Mouse (Mus musculus) heart, postnatal 36 days (tissue): ENCODE data around the gene Aff3. TPM values are rescaled to one million over a fixed set of nuclear protein-coding genes. Genes with fewer than 3 reads are reported as not detected.
A peak's percentile ranks its signal among the peaks of the same experiment; 100 is the strongest.

Source experiments
- DNase-seq, 2 experiments: peaks; one replicate each; pipeline ENCODE4 v3.0.0; 2021 to 2022
- intact Hi-C: fragments of 180-260 bp; cut with DNase I; formaldehyde crosslinking; loops from one replicate; pipeline ENCODE4 v1.15.1; 2025
- total RNA-seq, 2 experiments: library from RNA; stranded (reverse); gene quantifications; 2 replicates each; pipeline ENCODE4 v1.2.3; 2021

Gene Aff3
- total RNA-seq, 2 experiments from 2014 or later = 2.1 to 2.6 TPM

DNA sequence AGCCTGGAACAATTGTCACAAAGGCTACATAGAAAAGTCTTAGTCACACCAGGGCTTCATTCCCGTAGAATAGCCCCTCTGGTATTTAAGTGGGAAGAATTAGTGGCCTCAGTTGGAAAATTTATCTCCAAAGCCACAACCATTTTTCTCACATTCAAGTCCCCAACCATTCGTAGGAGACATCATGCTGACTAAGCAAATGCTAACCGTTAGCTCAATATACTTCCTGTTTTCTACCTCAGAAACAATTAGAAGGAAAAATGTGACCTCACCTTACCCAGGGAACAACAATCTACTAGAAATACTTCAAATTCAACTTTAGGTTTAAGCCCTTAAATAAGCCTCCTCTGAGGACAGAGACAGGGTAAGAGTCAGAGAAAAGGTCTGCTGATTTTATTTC is 256.5 kb downstream of the Aff3 start:
- DNase-seq = no peak
- intact Hi-C loops = no loop called here

DNA sequence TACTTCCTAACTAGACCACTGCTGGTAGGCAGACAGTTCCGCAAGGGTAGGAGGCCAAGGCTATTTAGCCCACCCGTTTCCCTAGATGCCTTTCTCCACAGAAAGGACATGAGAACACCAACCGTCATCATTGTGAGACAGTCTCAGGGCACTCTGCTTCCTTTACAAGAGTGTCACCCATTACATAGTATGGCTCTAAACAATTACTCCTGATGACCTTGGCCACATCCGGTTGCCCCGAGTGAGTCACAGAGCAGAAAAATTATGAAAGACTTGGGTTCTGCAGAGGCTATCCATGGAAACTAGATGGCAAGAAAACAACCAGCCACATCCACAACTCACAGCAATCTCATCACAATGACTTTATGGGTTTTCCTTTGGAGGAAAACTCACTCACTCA is 261.0 kb downstream of the Aff3 start:
- intact Hi-C loops = no loop called here
- DNase-seq = no peak

DNA sequence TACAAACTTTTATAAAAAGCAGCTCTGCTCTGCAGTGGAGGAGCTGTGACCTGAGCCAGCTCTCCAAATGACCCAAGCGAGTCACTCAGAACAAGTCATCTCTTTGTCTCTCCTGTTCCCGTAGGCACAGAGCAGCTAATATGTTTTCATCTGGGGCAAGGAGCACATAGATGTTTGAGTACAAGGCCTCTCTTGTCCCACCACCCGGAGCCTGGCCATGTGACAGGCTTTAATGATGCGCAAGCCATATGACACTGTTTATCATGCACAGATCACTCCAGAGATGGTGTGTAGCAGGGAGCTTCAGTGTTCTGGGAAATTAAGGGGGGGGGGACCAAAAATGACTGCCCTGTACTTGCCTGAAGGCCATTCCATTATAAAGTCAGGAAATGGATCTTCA is 262.9 kb downstream of the Aff3 start:
- DNase-seq = no peak
- intact Hi-C loops = no loop called here

DNA sequence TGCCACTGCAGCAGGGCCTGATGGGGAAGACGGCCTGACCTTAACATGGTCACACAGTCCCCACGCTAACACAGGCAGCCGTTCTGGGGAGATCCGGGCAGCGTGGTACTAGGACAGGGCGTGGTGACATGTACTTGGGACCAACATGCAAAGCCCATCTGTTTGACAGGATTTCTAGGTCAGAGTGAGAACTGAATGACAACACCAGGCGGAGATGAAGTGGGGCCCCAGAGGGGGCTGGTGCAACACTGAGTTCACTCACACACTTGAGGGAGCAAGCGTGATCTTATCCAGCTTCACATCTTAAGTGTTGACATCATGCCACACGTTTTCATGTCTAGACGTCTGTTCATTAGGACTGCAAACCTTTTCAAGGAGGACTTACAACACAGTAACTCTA is 265.5 kb downstream of the Aff3 start:
- intact Hi-C loops = no loop called here
- no peak for DNase-seq

DNA sequence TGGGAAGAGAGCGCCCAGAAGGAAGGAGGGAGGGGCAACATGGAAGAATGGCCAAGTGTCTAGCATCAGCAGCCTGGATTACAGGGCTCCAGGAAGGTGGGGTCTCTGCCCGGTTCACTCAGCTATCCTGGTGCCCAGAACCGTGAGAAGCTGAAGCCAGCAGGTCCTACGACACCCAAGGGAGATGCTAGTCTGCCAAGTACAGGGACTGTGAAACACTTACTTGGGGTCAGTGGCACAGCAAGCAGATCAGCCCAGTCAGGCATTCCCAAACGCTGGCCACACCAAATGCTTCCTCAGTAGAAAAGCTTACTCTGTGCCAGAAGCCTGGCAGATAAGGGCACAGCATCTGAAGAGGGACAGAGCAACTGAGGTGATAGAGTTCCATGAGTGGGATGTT is 266.2 kb downstream of the Aff3 start:
- no peak for DNase-seq
- intact Hi-C loops = no loop called here

DNA sequence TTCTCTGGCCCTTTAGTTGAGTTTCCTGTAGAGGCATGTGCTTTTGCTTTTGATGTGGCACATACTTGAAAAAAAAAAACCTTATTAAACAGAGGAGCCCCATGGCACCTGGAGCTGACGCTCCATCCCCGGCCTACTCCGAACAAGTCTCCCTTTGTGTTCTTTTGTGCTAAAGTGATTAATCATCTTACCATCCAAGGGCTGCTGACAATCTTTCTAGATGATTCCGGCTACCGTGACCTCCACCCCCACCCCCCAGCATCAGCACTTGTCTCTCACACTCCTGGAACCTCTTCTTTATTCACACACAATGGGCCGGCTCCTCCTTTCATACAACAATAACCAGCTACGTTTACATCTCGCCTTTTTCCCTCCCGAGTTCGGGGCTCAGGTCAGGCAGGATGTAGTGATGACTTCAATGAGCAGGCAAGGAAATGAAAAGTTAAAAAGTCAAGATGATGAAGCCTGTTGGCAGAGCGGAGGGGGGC is 269.5 kb downstream of the Aff3 start:
- no peak for DNase-seq
- intact Hi-C loops = no loop called here

DNA sequence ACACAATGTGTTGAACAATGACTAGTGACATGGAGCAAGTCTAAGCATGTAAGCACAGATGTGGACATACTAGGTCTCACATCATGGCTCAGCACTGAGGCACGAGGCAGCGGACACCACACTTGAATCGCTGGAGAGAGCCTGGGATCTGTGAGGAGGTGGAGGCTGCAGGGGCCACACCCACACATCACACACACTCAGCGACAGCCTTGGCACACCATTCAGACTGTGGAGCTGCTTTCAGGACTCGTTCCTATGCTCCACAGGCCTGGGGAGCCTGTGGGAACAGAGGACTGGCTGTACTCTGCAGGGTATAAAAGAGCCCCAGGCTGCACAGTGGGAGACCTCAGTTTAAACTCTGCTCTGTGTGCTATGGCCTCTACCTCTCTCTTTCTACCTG is 270.3 kb downstream of the Aff3 start:
- no peak for DNase-seq
- intact Hi-C loops = no loop called here

DNA sequence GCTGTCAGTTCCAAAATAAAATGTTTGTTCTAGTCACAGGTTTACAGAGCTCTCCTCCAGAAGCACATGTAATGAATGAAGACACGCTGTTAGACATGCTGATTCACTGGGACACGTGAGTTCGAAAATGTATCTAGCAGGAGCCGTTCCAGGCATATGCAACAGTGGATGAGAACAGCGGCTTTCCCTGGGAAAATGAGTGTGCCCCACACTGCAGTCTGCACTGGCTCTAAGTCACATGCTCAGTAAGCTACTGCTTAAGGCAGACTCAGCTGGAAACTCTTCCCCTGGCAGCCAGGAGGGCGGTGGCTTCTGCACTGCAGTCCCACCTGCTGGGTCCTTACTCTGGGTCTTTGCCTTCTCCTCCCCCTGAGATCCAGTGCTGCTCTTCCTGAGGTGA is 271.2 kb downstream of the Aff3 start:
- DNase-seq = no peak
- intact Hi-C loops = loop anchor here (1.0 to 2.0 kb wide), 4 partner anchors 168 to 394 kb away; no protein-coding TSS in a partner anchor

DNA sequence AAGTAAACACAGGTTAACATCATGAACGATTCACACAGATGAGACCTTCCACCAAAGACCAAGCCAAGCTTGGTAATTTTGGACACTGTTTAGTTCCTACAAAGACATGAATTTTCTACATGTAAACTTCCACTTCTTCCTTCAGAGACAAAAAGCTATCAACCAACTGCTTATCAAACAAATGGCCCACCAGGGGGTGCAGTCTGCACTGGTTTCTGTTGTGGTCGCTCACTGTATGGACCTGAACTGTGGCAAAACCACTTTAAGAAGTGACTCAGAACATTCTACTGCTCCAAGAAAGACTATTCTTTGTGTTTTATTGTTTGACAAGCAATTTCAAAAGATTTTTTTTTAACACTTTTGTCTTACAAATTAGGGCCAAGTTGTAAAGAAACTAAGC is 271.8 kb downstream of the Aff3 start:
- DNase-seq = peak; percentile 59 to 66
- intact Hi-C loops = loop anchor here (1.0 to 2.0 kb wide), 4 partner anchors 168 to 394 kb away; no protein-coding TSS in a partner anchor

DNA sequence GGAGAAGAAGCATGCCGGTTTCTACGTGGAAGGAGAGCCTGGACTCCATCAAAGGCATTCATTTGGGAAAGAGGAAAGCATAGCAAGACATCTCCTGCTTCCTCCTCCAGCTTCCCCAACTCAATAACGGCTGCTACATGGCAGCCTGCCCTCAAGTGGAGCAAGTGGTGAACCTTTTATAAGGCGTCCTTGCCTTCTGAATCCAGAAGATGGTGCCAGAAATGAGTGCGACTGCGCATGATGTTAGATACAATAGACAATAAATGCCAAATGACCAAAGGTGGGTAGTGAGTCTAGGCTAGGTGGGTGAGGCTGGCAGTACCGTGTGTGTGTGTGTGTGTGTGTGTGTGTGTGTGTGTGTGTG is 273.9 kb downstream of the Aff3 start:
- no peak for DNase-seq
- intact Hi-C loops = no loop called here

DNA sequence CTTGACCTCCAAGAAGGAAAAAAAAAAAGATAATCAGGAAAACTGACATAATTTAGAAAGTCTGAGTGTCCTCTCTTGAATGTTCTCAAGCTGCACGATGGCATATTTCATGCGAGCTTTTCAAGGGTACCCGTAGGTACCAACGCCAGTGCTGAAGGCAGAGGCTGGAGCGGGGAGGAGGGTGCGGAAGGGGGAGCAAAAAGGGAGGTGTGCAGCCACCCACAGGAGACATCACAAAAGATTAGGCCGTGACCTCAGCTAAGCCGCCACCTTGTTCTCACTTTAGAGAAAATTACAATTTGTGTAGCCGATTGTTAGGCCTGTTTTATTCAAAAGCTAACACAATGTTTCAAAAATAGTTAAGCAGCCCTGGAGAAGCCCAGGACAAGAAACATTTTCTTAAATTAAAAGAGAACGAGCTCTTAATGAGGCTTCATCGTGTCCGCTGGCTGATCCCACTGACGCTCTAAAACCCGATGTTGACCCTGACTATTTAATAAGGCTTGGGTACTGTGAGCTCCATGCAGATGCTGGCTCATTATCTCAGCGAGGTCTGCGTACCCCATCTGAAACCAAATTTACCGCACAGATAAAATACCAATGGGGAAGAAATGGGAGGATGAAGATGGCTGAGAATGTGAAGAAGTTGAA is 274.4 kb downstream of the Aff3 start:
- no peak for DNase-seq
- intact Hi-C loops = no loop called here

DNA sequence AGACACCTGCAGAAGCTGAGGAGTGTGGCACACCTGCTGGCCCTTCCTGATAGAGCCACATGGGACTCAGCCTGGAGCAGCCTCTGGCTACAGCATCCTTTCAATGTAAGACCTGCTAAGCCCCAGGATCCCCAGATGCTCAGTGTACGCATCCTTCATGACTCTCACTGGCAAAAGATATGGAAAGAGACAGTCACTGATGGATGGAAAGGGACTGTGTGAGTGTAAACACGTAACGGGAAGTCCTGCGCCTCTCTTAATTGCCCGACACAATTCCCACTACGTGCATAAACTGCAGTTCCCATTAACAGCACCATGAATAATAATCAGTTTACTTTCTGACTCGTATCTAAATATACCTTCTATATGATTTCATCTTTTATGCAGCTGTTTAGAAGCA is 275.2 kb downstream of the Aff3 start:
- intact Hi-C loops = no loop called here
- no peak for DNase-seq

DNA sequence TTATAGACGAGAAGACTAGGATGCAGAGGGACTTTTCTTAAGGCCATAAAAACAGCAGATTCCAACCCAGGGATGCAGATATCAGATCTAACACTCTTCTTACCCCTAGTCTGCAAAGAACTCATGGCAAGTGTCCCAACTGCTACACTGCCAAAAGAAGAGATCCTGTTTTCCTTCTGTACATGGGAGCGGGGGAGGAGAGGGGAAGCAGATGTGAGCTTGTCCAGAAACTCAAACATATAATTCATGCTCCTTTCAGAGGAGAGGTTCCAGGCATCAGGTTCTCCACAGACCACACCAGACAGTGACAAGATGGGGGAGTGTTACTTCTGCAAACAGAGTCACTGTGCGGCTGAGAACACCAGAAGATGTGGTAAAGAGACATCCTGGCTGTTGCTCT is 276.3 kb downstream of the Aff3 start:
- intact Hi-C loops = no loop called here
- DNase-seq = no peak

DNA sequence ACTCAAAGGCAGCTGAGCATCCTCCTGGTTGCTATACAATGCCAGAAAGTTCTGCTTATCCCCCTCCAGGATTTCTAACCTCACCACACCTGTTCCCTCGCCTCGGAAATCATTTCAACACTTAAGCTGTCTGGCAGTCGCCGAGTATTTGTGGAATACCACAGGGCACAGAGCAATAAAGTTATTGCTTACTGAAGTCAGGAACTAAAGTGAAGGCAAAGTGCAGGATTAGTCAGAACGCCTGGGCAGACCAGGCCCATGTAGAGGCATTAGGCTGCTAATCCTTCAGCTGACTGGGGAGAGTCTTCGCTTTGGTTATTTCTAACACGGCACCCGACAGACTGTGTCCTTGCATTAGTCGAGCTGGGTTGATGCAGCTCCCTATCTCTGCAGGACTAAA is 277.3 kb downstream of the Aff3 start:
- DNase-seq = no peak
- intact Hi-C loops = no loop called here

DNA sequence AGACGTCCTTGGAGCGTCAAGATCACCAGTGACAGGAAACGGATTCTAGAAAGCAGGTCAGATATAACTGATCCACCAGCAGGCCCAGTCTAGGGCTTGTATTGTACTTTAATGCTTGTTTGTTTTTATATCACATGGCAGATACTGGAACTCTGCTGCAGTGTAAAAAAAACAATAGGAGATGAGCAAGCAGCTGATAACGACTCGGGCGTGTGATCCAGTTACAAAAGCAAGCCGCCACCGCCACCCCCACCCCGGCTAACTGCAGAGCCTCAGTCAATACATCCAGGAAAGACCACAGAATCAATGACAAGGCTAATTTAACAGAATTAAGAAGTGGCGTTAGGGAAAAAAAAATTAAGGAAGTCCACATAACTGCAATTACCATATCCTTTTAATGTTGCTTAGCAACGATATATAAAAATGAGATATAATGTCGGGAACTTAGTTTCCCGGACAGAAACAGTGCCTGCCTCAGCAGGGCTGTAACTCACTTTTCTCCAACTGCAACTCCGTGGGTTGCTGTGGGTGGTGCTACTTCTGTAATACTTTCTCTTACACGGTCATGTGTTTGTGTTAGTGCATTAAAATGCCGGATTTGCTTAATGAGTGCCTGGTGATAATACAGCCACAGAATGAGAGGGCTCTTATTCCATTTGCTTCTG is 280.2 kb downstream of the Aff3 start:
- no peak for DNase-seq
- intact Hi-C loops = no loop called here

DNA sequence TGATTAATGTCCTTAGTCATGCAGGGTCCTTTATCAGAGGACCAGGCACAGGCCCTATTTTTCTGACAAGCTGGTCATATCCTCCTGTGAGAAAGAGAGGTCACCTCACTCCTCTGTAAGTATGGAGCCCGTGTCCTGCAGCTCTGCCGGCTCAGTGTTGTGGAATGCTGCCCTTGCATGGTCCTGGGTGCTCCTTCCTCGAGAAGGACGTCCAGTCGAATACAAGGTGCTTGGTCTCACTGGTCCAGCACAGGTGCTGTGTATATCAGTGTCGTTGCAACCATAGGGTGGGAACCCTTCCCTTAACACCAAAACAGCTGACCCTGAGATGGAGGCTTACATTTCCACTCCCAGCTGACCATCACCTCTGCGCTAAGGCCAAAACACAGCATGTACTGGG is 280.7 kb downstream of the Aff3 start:
- no peak for DNase-seq
- intact Hi-C loops = no loop called here

DNA sequence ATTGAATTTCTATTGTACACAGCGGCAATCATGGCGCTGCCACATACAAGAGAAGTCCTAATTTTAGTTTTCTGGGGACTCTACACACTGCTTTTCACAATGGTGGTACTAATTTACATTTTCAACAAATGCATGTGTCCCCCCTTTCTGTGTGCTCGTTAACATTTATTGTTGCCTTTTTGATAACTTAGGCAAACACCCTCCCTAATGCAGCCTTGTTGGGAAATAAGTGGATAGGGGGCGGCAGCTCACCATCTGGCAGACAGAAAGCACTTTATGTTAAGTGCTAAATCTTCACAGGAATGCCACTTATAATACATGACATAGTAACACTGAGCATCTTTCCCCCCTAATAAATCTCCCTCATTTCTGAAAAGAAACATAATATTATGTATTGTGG is 282.1 kb downstream of the Aff3 start:
- intact Hi-C loops = no loop called here
- DNase-seq = no peak

DNA sequence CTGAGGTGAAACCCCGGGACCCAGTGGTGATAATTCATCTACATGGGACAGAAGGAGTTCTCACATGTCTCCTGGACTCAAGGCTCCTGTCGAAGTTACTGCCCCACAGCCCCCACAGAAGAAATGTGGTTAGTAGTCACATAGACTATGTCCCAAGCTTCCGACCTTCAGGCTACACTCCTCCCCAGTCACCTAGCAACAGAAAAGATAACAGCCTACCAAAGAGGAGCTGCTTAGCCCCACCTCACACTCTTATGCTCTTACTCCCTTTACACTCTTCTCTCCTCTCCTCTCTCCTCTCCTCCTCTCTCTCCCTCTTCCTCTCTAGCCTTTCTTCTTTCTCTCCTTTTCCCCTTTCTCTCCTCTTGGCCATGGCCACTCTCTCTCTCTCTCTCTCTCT is 286.8 kb downstream of the Aff3 start:
- DNase-seq = no peak
- intact Hi-C loops = no loop called here

DNA sequence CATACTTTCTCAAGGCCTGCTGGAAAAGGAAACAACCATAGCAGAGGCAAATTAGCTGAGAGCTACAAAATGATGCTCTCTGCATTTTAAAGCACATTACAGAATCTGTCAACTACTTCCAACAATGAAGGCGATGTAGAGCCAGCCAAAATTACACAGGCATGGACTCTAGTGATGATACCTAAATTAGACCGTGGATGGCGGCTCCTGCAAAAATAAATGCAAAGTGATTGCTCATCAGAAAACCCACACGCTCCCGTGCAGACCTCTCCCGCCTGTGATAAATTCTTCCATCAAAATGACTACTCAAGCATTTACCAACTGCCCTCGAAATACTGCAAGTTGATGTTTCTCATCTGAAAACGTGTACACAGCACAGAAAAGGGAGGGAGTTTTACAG is 295.6 kb downstream of the Aff3 start:
- intact Hi-C loops = no loop called here
- no peak for DNase-seq

DNA sequence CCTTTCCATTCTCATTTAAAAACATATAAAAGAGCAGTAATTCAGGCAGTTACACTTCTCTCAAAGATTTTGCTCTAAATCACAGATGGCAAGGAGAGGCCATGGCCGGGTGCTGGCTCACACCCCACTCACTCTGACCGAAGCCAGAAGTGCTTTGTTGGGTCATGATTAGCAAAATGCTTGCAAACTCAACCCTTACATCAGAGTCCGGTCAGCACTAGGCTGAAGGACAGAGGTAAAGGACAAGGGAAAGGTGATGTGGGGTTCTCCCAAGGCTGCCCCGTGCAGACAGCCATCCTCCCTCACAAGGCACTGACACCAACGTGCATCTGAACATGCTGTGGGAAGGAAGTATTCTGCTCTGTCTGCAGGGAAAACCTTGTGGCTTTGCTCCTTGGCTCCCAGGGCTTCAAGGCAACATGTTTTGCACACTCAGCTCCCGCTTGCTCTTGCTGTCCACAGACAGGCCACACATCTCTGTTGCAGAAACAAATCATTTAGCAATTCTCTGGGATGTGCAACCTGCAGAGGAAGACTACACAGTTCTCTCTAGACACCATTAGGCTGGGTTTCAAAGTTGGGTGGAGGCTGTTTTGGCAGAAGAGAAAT is 296.6 kb downstream of the Aff3 start:
- DNase-seq = peak in 1 of 2 experiments; percentile 9
- intact Hi-C loops = no loop called here

DNA sequence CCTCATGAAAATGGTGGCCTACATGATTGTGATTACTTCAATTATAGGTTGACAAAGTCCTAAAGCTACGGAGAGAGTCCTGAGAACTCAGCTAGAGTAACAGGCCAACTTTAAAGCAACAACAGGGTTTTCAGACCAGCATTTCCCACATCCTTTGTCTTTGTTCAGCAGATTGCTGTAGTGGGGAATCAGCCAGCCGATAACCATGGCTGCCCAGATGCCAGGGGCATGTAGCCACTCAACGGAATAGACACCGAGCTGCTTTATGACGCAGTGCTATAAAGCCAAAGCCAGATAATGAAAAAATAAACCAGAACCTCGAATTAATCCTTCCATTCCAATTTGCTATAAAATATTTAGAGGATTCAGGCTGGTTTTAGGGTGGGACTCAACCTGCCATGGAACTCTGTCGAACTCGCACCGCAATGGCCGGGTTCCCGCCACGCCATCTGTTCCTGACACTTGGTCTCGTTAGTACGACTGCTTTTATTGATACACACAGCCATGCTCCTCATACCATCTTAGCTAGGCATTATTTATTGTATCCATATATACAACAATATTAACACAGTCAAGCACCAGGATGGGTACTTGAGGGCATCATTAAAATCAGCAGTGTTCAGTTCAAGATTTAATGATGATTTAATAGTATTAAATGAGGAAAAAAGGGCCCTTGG is 297.2 kb downstream of the Aff3 start:
- intact Hi-C loops = no loop called here
- no peak for DNase-seq

DNA sequence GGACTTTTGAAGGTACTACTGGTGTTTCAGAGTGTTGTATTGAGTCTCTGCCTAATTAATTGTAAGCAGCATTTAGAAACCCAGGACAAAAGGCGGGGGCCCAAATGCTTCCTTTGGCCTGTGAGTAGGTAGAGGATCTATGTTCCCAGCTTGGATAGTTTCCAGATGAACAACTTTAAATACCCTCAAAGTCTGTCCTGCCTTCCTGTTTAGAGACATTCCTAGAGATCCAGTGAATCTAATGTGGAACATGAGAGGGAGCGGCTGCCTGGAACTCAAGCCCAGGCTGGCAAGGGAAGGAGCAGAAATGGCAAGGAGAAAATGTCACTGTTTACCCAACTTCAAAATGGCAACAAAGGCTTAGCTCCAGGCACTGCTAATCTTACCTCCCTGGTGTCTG is 300.9 kb downstream of the Aff3 start:
- intact Hi-C loops = no loop called here
- DNase-seq = no peak
